Mouse (Mus musculus): ENCODE results near the gene Tnnt1. TPM values are rescaled to one million over a fixed set of nuclear protein-coding genes. Genes with fewer than 3 reads are reported as not detected.

The Tnnt1 gene
- polyA plus RNA-seq, 1 experiment = 1,403 TPM

DNA sequence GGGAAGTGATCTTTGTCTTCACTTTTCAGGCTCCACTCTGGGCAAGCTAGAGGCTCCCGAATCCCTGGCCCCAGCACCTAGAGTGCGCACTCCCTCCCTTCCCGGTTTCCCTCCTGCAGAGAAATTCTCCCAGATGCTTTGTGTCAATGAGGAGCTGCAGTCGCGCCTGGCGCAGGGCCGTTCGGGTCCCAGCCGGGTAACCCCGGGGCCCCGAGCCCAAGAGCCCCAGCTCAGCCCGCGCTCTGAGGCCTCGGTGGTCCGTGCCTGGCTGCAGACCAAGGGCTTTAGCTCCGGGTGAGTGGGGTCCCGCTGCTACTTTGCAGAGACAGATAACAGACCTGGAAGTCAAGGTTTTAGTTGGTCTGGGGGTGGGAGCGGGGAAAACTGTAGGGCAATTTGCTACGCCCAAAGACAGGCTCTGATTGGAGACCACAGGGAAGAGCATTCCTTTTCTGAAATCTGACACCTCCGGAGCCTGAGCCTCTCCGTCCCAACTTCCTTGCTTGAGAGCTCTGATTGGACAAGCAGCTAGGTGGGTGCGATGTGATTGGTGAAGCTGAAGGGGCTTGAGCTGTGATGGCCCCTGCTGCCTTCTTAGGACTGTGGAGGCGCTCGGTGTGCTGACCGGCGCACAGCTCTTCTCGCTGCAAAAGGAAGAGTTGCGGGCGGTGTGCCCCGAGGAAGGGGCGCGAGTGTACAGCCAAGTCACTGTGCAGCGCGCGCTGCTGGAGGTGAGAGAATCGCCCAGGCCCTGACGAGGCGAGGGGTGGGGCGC is 38.0 kb downstream of the Tnnt1 start:
- peak overlapping the region; percentile 20 for H3K4me3 ChIP-seq
- peak overlapping the region; percentile 93 for H3K4me2 ChIP-seq (ENCODE audit: low read depth)
- H3K36me3 ChIP-seq (ENCODE audit: control insufficient read depth, insufficient read depth) = no peaks in the 10 kb centered on the region
- peaks cover 9% of the 10 kb centered on the region for H3K27me3 ChIP-seq (ENCODE audit: control insufficient read depth, insufficient read depth, insufficient read length)
- no peak for TF ChIP-seq TCF12 (IDR thresholded peaks at IDR 0.05; ENCODE audit: insufficient read depth, poor library complexity, severe bottlenecking)
- peak; percentile 61 for TF ChIP-seq POLR2AphosphoS2 (IDR thresholded peaks at IDR 0.05; ENCODE audit: insufficient read length, low read depth)
- TF ChIP-seq SRF (IDR thresholded peaks at IDR 0.05; ENCODE audit: control insufficient read depth, insufficient read length, low read depth) = peak; percentile 64
- TF ChIP-seq MYOD1 (IDR thresholded peaks at IDR 0.05; ENCODE audit: control insufficient read depth in 1 of 3, insufficient read length in 2 of 3, low read depth in 2 of 3) = no peak
- no peak for TF ChIP-seq CEBPB (IDR thresholded peaks at IDR 0.05; ENCODE audit: insufficient read depth, poor library complexity, severe bottlenecking)
- no peak for TF ChIP-seq TCF3 (IDR thresholded peaks at IDR 0.05; ENCODE audit: insufficient read length, low read depth)
- peak; percentile 48 for TF ChIP-seq POLR2A (IDR thresholded peaks at IDR 0.05; ENCODE audit: insufficient read length, low read depth)
- TF ChIP-seq MYOG (IDR thresholded peaks at IDR 0.05; ENCODE audit: control insufficient read depth in 1 of 3, insufficient read depth in 1 of 3, insufficient read length in 2 of 3, low read depth in 2 of 3) = no peak
- TF ChIP-seq MAX (IDR thresholded peaks at IDR 0.05; ENCODE audit: low read depth) = no peak
- TF ChIP-seq E2F4 (IDR thresholded peaks at IDR 0.05; ENCODE audit: insufficient read depth) = no peak
- TF ChIP-seq USF1 (IDR thresholded peaks at IDR 0.05; ENCODE audit: low read depth) = no peak
- H3K79me2 ChIP-seq (ENCODE audit: control insufficient read depth, insufficient read depth) = no peaks in the 10 kb centered on the region
- no peak overlapping the region for H3ac ChIP-seq (ENCODE audit: control insufficient read depth, insufficient read length)

DNA sequence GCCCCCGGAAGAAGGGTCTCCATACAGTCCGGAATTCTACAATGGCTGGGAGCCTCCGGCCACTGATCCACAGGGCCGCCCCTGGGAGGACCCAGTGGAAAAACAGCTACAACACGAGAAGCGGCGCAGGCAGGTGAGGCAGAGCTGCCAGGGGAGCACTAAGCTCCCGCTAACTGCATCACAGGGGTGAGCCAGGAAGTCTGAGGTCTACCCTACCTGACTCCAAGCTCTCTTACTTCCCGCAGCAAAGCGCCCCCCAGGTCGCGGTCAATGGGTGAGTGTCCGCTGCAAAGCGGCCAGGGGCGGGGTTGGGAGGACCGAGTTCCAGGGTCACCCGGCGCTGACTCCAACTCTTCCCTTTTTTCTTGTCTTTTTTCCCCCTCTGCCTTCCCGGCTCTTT is 42.2 kb downstream of the Tnnt1 start:
- peaks cover 28% of the 10 kb centered on the region for H3K27me3 ChIP-seq (ENCODE audit: control insufficient read depth, insufficient read depth, insufficient read length)
- H3K36me3 ChIP-seq (ENCODE audit: control insufficient read depth, insufficient read depth) = no peaks in the 10 kb centered on the region
- H3K4me2 ChIP-seq (ENCODE audit: low read depth) = no peak overlapping the region

DNA sequence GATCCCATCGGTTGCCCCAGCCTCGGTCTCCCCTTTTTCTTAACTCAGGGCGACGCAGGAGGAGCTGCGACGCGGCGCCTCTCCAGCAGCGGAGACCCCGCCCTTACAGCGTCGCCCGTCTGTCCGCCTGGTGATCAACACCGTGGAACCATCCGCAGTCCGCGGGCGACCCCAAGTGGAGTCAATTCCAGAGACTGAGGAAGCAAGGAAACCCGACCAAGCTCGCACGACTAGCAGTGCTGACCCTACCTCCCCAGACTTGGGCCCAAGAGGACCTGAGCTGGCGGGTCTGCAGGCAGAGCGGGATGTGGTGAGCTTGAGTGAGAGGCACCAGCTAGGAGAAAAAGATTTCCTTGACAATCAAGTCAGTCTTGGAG is 45.0 kb downstream of the Tnnt1 start:
- Histone ChIP-seq H3K79me2 (ENCODE audit: control insufficient read depth, insufficient read depth) (no peaks in the 10 kb centered on the region), H3K4me3 (peak overlapping the region; percentile 6), H3K4me2 (ENCODE audit: low read depth) (peak overlapping the region; percentile 93), H3K36me3 (ENCODE audit: control insufficient read depth, insufficient read depth) (no peaks in the 10 kb centered on the region), H3K27me3 (ENCODE audit: control insufficient read depth, insufficient read depth, insufficient read length) (peaks cover 28% of the 10 kb centered on the region), H3ac (ENCODE audit: control insufficient read depth, insufficient read length) (no peak overlapping the region)
- TF ChIP-seq TCF12 (IDR thresholded peaks at IDR 0.05; ENCODE audit: insufficient read depth, poor library complexity, severe bottlenecking) = no peak
- no peak for TF ChIP-seq MYOD1 (IDR thresholded peaks at IDR 0.05; ENCODE audit: control insufficient read depth in 1 of 3, insufficient read length in 2 of 3, low read depth in 2 of 3)
- no peak for TF ChIP-seq MAX (IDR thresholded peaks at IDR 0.05; ENCODE audit: low read depth)
- TF ChIP-seq USF1 (IDR thresholded peaks at IDR 0.05; ENCODE audit: low read depth) = no peak
- no peak for TF ChIP-seq POLR2AphosphoS2 (IDR thresholded peaks at IDR 0.05; ENCODE audit: insufficient read length, low read depth)
- TF ChIP-seq MYOG (IDR thresholded peaks at IDR 0.05; ENCODE audit: control insufficient read depth in 1 of 3, insufficient read depth in 1 of 3, insufficient read length in 2 of 3, low read depth in 2 of 3) = no peak
- TF ChIP-seq POLR2A (IDR thresholded peaks at IDR 0.05; ENCODE audit: insufficient read length, low read depth) = no peak
- TF ChIP-seq SRF (IDR thresholded peaks at IDR 0.05; ENCODE audit: control insufficient read depth, insufficient read length, low read depth) = no peak
- TF ChIP-seq TCF3 (IDR thresholded peaks at IDR 0.05; ENCODE audit: insufficient read length, low read depth) = no peak
- TF ChIP-seq REST (IDR thresholded peaks at IDR 0.05; ENCODE audit: insufficient read depth, insufficient read length) = no peak
- TF ChIP-seq E2F4 (IDR thresholded peaks at IDR 0.05; ENCODE audit: insufficient read depth) = no peak

More for the DNA sequence above, 42.2 kb downstream of the Tnnt1 start:
- Histone ChIP-seq H3K4me3 (no peak overlapping the region), H3K79me2 (ENCODE audit: control insufficient read depth, insufficient read depth) (no peaks in the 10 kb centered on the region), H3ac (ENCODE audit: control insufficient read depth, insufficient read length) (no peak overlapping the region)
- no peak for TF ChIP-seq MAX (IDR thresholded peaks at IDR 0.05; ENCODE audit: low read depth)
- TF ChIP-seq TCF3 (IDR thresholded peaks at IDR 0.05; ENCODE audit: insufficient read length, low read depth) = no peak
- no peak for TF ChIP-seq TCF12 (IDR thresholded peaks at IDR 0.05; ENCODE audit: insufficient read depth, poor library complexity, severe bottlenecking)
- no peak for TF ChIP-seq POLR2AphosphoS2 (IDR thresholded peaks at IDR 0.05; ENCODE audit: insufficient read length, low read depth)
- no peak for TF ChIP-seq E2F4 (IDR thresholded peaks at IDR 0.05; ENCODE audit: insufficient read depth)
- no peak for TF ChIP-seq MYOG (IDR thresholded peaks at IDR 0.05; ENCODE audit: control insufficient read depth in 1 of 3, insufficient read depth in 1 of 3, insufficient read length in 2 of 3, low read depth in 2 of 3)
- TF ChIP-seq REST (IDR thresholded peaks at IDR 0.05; ENCODE audit: insufficient read depth, insufficient read length) = no peak
- TF ChIP-seq CEBPB (IDR thresholded peaks at IDR 0.05; ENCODE audit: insufficient read depth, poor library complexity, severe bottlenecking) = no peak
- TF ChIP-seq POLR2A (IDR thresholded peaks at IDR 0.05; ENCODE audit: insufficient read length, low read depth) = no peak
- no peak for TF ChIP-seq USF1 (IDR thresholded peaks at IDR 0.05; ENCODE audit: low read depth)
- TF ChIP-seq MYOD1 (IDR thresholded peaks at IDR 0.05; ENCODE audit: control insufficient read depth in 1 of 3, insufficient read length in 2 of 3, low read depth in 2 of 3) = no peak
- TF ChIP-seq SRF (IDR thresholded peaks at IDR 0.05; ENCODE audit: control insufficient read depth, insufficient read length, low read depth) = no peak

DNA sequence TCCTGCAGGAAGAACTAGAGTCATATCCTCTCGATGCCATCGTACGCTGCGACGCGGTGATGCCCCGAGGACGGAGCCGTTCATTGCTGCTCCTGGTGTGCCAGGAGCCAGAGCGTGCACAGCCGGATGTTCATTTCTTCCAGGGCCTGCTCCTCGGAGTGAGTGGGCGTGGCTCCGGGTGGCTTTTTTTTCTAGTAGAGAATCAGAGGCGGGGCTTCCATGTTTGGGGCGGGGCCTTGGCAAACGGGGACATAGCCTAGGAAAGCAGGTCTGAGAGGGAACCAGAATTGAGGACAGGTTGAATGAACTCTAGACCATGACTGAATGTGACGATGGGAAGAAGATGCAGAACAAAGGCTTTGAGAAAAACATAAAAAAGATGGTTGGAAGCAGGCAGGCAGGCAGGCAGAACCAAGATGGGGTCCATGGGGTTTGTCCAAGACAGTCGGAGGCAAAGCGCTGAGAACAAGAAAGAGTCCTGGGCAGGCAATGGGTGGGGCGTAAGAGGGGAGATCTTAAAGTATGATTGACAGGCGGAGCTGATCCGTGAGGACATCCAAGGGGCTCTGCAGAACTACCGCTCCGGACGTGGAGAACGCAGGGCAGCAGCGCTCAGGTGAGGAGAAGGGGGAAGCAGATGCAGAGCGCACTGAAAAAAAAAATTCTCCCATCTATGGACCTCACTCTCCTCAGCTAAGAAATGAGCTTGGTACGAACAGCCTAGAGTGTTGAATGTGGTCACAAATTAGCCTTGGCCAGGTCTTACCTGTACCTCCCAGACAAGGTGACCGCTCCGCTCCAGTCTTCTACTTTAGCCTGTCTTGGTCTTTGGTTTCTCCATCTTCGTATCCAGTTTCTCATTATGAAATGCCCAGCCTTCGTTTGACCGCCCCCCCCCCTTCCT is 45.7 kb downstream of the Tnnt1 start:
- no peaks in the 10 kb centered on the region for H3K79me2 ChIP-seq (ENCODE audit: control insufficient read depth, insufficient read depth)
- H3K27me3 ChIP-seq (ENCODE audit: control insufficient read depth, insufficient read depth, insufficient read length) = peaks cover 33% of the 10 kb centered on the region
- TF ChIP-seq MYOG (IDR thresholded peaks at IDR 0.05; ENCODE audit: control insufficient read depth in 1 of 3, insufficient read depth in 1 of 3, insufficient read length in 2 of 3, low read depth in 2 of 3) = no peak
- TF ChIP-seq MAX (IDR thresholded peaks at IDR 0.05; ENCODE audit: low read depth) = no peak
- TF ChIP-seq POLR2A (IDR thresholded peaks at IDR 0.05; ENCODE audit: insufficient read length, low read depth) = no peak
- no peak for TF ChIP-seq E2F4 (IDR thresholded peaks at IDR 0.05; ENCODE audit: insufficient read depth)
- no peak for TF ChIP-seq SRF (IDR thresholded peaks at IDR 0.05; ENCODE audit: control insufficient read depth, insufficient read length, low read depth)
- TF ChIP-seq REST (IDR thresholded peaks at IDR 0.05; ENCODE audit: insufficient read depth, insufficient read length) = no peak
- TF ChIP-seq TCF12 (IDR thresholded peaks at IDR 0.05; ENCODE audit: insufficient read depth, poor library complexity, severe bottlenecking) = no peak
- no peak for TF ChIP-seq MYOD1 (IDR thresholded peaks at IDR 0.05; ENCODE audit: control insufficient read depth in 1 of 3, insufficient read length in 2 of 3, low read depth in 2 of 3)
- TF ChIP-seq POLR2AphosphoS2 (IDR thresholded peaks at IDR 0.05; ENCODE audit: insufficient read length, low read depth) = no peak
- TF ChIP-seq CEBPB (IDR thresholded peaks at IDR 0.05; ENCODE audit: insufficient read depth, poor library complexity, severe bottlenecking) = no peak
- TF ChIP-seq USF1 (IDR thresholded peaks at IDR 0.05; ENCODE audit: low read depth) = no peak
- no peak for TF ChIP-seq TCF3 (IDR thresholded peaks at IDR 0.05; ENCODE audit: insufficient read length, low read depth)
- peak overlapping the region; percentile 93 for H3K4me2 ChIP-seq (ENCODE audit: low read depth)
- H3K4me3 ChIP-seq = peak overlapping the region; percentile 6
- no peaks in the 10 kb centered on the region for H3K36me3 ChIP-seq (ENCODE audit: control insufficient read depth, insufficient read depth)
- no peak overlapping the region for H3ac ChIP-seq (ENCODE audit: control insufficient read depth, insufficient read length)

Measured in myocyte (in vitro differentiated cells).